Mouse (Mus musculus): ENCODE data around the gene Fis1. TPM values are rescaled to one million over a fixed set of nuclear protein-coding genes. Genes with fewer than 3 reads are reported as not detected.

Gene Fis1
- total and polyA plus RNA-seq, 3 experiments, result 142 to 207 (median 152) TPM

DNA sequence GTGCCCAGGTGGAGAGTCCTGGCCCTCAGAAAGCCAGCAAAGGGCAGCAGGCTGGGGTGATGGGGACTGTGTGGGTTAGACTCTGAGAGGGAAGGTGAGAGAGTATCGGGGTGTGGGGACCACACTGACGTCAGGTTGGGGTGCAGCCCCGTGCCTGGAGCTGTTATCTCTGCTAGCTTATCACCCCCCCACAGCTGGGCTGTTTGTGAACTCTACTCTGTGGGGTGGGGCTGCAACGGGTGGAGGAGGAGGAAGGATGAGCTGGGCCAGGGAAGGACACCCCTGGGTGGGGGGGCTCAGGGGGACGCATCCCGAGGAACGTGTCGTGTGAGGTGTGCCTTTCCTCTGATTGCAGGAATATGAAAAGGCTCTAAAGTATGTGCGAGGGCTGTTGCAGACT is 12.1 kb downstream of the Fis1 start:
- no peak for TF ChIP-seq MAFK (IDR thresholded peaks at IDR 0.05; ENCODE audit: insufficient replicate concordance, low read length)
- TF ChIP-seq SMC3 (IDR thresholded peaks at IDR 0.05; ENCODE audit: low read depth, low read length), result no peak
- no peak for TF ChIP-seq CHD1 (IDR thresholded peaks at IDR 0.05; ENCODE audit: low read depth, low read length)
- TF ChIP-seq KAT2A (IDR thresholded peaks at IDR 0.05; ENCODE audit: insufficient replicate concordance, low read length), result no peak
- no peak for TF ChIP-seq JUN (IDR thresholded peaks at IDR 0.05; ENCODE audit: insufficient read depth, low read depth, low read length)
- TF ChIP-seq IRF4 (IDR thresholded peaks at IDR 0.05; ENCODE audit: low read depth, low read length), result no peak
- TF ChIP-seq RCOR1 (conservative IDR thresholded peaks at IDR 0.05; ENCODE audit: low read depth, low read length), result no peak
- TF ChIP-seq MYC (IDR thresholded peaks at IDR 0.05; ENCODE audit: low read depth, low read length), result no peak
- TF ChIP-seq CHD2 (IDR thresholded peaks at IDR 0.05; ENCODE audit: low read length), result no peak
- TF ChIP-seq USF2 (conservative IDR thresholded peaks at IDR 0.05; ENCODE audit: low read depth, low read length), result no peak
- no peak for TF ChIP-seq POLR2AphosphoS2 (IDR thresholded peaks at IDR 0.05; ENCODE audit: low read depth, low read length)
- no peak for DNase-seq (ENCODE audit: extremely low read depth)
- dilution Hi-C loops (cut with MboI; ENCODE audit: extremely low pct_ligation_motif_present, extremely low pct_unique_long_range_greater_than_20kb, low sequenced_read_pairs) (no loop called here), in situ Hi-C loops (cut with MboI; ENCODE audit: low pct_ligation_motif_present, low pct_unique_long_range_greater_than_20kb, low sequenced_read_pairs) (no loop called here)
- H3K79me2 ChIP-seq (replicated peaks; ENCODE audit: control insufficient read depth, extremely low read depth, insufficient read depth, poor library complexity, severe bottlenecking), result no peaks in the 10 kb centered on the region
- H3K4me3 ChIP-seq (replicated peaks in 1 of 3; ENCODE audit: low read depth in 2 of 3, low read length in 2 of 3, poor library complexity in 1 of 3), result no peak overlapping the region
- H3K27me3 ChIP-seq (replicated peaks), result no peaks in the 10 kb centered on the region
- no peak overlapping the region for H3K27ac ChIP-seq (ENCODE audit: insufficient read depth, low read depth)
- peaks cover 0 to 20% of the 10 kb centered on the region in 2 experiments; a peak in 2 of 4 replicates for H3K4me1 ChIP-seq (ENCODE audit: control insufficient read depth in 1 of 2, insufficient read depth in 2 of 2)
- no peak overlapping the region for H3K9ac ChIP-seq (ENCODE audit: insufficient read depth, low read depth)
- H3K36me3 ChIP-seq (replicated peaks in 1 of 2; ENCODE audit: control insufficient read depth in 1 of 2, insufficient read depth in 1 of 2, low read length in 1 of 2), result peaks cover 35 to 69% of the 10 kb centered on the region in 2 experiments
- H3K9me3 ChIP-seq (replicated peaks; ENCODE audit: low read length), result no peaks in the 10 kb centered on the region
- H3K4me2 ChIP-seq (ENCODE audit: insufficient read depth, low read depth, poor library complexity, severe bottlenecking), result no peak overlapping the region

DNA sequence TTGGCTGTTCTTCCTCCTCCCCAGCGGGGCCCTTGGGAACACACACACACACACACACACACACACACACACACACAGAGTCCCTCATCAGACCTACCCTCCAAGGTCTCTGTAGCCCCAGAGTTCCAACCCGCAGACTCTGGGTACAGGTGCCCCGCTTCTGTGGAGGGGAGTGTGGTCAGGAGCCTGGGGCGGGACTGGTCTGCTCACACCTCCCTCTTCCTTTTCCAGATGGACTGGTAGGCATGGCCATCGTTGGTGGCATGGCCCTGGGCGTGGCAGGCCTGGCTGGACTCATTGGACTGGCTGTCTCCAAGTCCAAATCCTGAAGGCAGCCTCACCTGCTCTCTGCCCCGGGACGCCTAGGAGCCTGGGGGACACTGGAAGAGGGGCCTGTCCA is 12.6 kb downstream of the Fis1 start:
- DNase-seq (ENCODE audit: extremely low read depth), result no peak
- dilution Hi-C loops (cut with MboI; ENCODE audit: extremely low pct_ligation_motif_present, extremely low pct_unique_long_range_greater_than_20kb, low sequenced_read_pairs), result no loop called here
- in situ Hi-C loops (cut with MboI; ENCODE audit: low pct_ligation_motif_present, low pct_unique_long_range_greater_than_20kb, low sequenced_read_pairs), result no loop called here
- no peak overlapping the region for H3K4me3 ChIP-seq (replicated peaks in 1 of 3; ENCODE audit: low read depth in 2 of 3, low read length in 2 of 3, poor library complexity in 1 of 3)
- H3K4me1 ChIP-seq (ENCODE audit: control insufficient read depth in 1 of 2, insufficient read depth in 2 of 2), result peaks cover 0 to 19% of the 10 kb centered on the region in 2 experiments; a peak in 2 of 4 replicates
- no peak overlapping the region for H3K4me2 ChIP-seq (ENCODE audit: insufficient read depth, low read depth, poor library complexity, severe bottlenecking)
- TF ChIP-seq MXI1 (IDR thresholded peaks at IDR 0.05; ENCODE audit: low read depth, low read length) (no peak), ZMIZ1 (IDR thresholded peaks at IDR 0.05; ENCODE audit: low read depth, low read length) (no peak), HCFC1 (IDR thresholded peaks at IDR 0.05; ENCODE audit: low read depth, low read length) (no peak), CHD1 (IDR thresholded peaks at IDR 0.05; ENCODE audit: low read depth, low read length) (no peak), JUND (conservative IDR thresholded peaks at IDR 0.05; ENCODE audit: low read depth, low read length) (no peak), RAD21 (IDR thresholded peaks at IDR 0.05; ENCODE audit: low read depth, low read length) (no peak), MAZ (IDR thresholded peaks at IDR 0.05; ENCODE audit: low read depth, low read length) (no peak), MAX (IDR thresholded peaks at IDR 0.05; ENCODE audit: low read length) (no peak), E2F4 (IDR thresholded peaks at IDR 0.05; ENCODE audit: insufficient replicate concordance, low read depth, low read length) (no peak), RCOR1 (conservative IDR thresholded peaks at IDR 0.05; ENCODE audit: low read depth, low read length) (no peak), USF2 (conservative IDR thresholded peaks at IDR 0.05; ENCODE audit: low read depth, low read length) (no peak), POLR2A (IDR thresholded peaks at IDR 0.05; ENCODE audit: low read depth, low read length) (no peak), TCF12 (IDR thresholded peaks at IDR 0.05; ENCODE audit: low read depth, low read length) (no peak), MAFK (IDR thresholded peaks at IDR 0.05; ENCODE audit: insufficient replicate concordance, low read length) (no peak), CTCF (conservative IDR thresholded peaks at IDR 0.05 in 1 of 2, IDR thresholded peaks at IDR 0.05 in 1 of 2; ENCODE audit: low read depth in 2 of 2, low read length in 2 of 2) (no peak), IRF4 (IDR thresholded peaks at IDR 0.05; ENCODE audit: low read depth, low read length) (no peak), ZKSCAN1 (IDR thresholded peaks at IDR 0.05; ENCODE audit: borderline replicate concordance, low read depth, low read length) (no peak)
- no peaks in the 10 kb centered on the region for H3K9me3 ChIP-seq (replicated peaks; ENCODE audit: low read length)
- no peak overlapping the region for H3K27ac ChIP-seq (ENCODE audit: insufficient read depth, low read depth)
- no peaks in the 10 kb centered on the region for H3K27me3 ChIP-seq (replicated peaks)
- H3K9ac ChIP-seq (ENCODE audit: insufficient read depth, low read depth), result no peak overlapping the region
- peaks cover 35 to 69% of the 10 kb centered on the region in 2 experiments for H3K36me3 ChIP-seq (replicated peaks in 1 of 2; ENCODE audit: control insufficient read depth in 1 of 2, insufficient read depth in 1 of 2, low read length in 1 of 2)
- H3K79me2 ChIP-seq (replicated peaks; ENCODE audit: control insufficient read depth, extremely low read depth, insufficient read depth, poor library complexity, severe bottlenecking), result no peaks in the 10 kb centered on the region
